ENCODE assay signal across 17 mouse cellular contexts in the genomic region with DNA sequence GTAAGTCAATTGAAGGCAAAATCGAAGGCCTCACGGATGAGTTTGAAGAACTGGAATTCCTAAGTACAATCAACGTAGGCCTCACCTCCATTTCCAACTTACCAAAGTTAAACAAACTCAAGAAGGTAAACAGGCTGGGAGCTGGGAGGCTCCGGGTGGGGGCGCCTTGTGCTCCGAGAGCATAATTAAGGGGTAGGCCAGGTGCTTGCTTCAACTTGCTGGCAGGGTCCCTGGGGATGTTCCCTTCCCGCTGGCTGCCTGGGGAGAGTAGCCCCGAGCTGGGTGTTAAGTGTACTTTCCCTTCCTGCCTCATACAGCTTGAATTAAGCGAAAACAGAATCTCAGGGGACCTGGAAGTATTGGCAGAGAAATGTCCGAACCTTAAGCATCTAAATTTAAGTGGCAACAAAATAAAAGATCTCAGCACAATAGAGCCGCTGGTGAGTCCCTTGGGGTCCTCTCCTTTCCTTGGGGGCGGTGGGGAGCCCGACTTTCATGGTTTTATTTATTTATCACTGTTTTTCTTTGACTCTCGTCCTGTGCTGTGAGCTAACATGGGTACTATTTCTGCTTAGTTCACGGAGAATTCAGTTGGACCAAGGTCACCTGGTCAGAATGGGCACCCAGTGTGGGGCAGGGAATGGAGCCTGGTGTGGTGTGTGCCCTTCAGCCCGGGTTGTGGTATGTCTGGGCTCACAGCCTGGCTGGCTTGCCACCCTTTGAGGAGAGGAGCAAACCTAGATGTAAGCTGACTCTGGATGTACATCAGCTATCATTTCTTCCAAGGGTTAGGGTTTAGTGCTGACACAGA. TPM values are rescaled to one million over a fixed set of nuclear protein-coding genes. Genes with fewer than 3 reads are reported as not detected.
DNase-seq lines count a peak whose midpoint lies in the region; ATAC-seq and TF ChIP-seq lines count a peak whose summit lies in the region.
"Had no signal": no experiment of that assay in that cellular context is flagged by ENCODE, and none has a peak within 500 bp of the region (broad histone marks: within the 10 kb centered on the region; RNA-seq: fewer than 3 reads in every experiment).

No protein-coding gene starts in this region.

- peaks cover 38% of the 10 kb centered on the region for H3K4me1 ChIP-seq in forebrain, embryonic 12.5 days
- peaks cover 69% of the 10 kb centered on the region for H3K4me1 ChIP-seq in forebrain, embryonic 10.5 days
- H3K4me1 ChIP-seq in kidney, embryonic 15.5 days: peaks cover 71% of the 10 kb centered on the region
- peaks cover 33 to 92% of the 10 kb centered on the region in 2 experiments for H3K4me1 ChIP-seq in CH12.LX (ENCODE audit: control insufficient read depth in 1 of 2, insufficient read depth in 2 of 2)
- H3K4me1 ChIP-seq in lung, embryonic 15.5 days: peaks cover 89% of the 10 kb centered on the region

- H3K4me3 ChIP-seq in forebrain, embryonic 12.5 days (replicated peaks): no peak overlapping the region
- no peak overlapping the region for H3K4me3 ChIP-seq in forebrain, embryonic 10.5 days
- no peak overlapping the region for H3K4me3 ChIP-seq in kidney, embryonic 15.5 days (replicated peaks)
- peak overlapping the region in 2 of 3 experiments; percentile 25 to 48 for H3K4me3 ChIP-seq in CH12.LX (replicated peaks in 1 of 3; ENCODE audit: low read depth in 2 of 3, low read length in 2 of 3, poor library complexity in 1 of 3)
- H3K4me3 ChIP-seq in lung, embryonic 15.5 days: no peak overlapping the region
- H3K4me3 ChIP-seq: embryonic facial prominence, embryonic 12.5 days; midbrain, embryonic 13.5 days; myocyte had no signal

- no peak overlapping the region for H3K9ac ChIP-seq in forebrain, embryonic 12.5 days
- no peak overlapping the region for H3K9ac ChIP-seq in kidney, embryonic 15.5 days
- H3K9ac ChIP-seq in CH12.LX (ENCODE audit: insufficient read depth, low read depth): peak overlapping the region; percentile 46
- no peak overlapping the region for H3K9ac ChIP-seq in lung, embryonic 15.5 days
- H3K9ac ChIP-seq: embryonic facial prominence, embryonic 12.5 days; midbrain, embryonic 13.5 days had no signal

- TF ChIP-seq POLR2A in CH12.LX (IDR thresholded peaks at IDR 0.05; ENCODE audit: low read depth, low read length): no peak; the same call in 1 of the 2 replicates

- ATAC-seq in forebrain, embryonic 12.5 days (ENCODE audit: low FRiP score): no peak
- ATAC-seq in kidney, embryonic 15.5 days (replicated peaks; ENCODE audit: low FRiP score): no peak
- no peak for ATAC-seq in lung, embryonic 15.5 days (ENCODE audit: borderline replicate concordance, extremely low read depth, low FRiP score, low TSS enrichment)
- ATAC-seq: inflammation-experienced regulatory T-cells, adult 6 months; midbrain, embryonic 13.5 days had no signal

- TF ChIP-seq RAD21 in CH12.LX (IDR thresholded peaks at IDR 0.05; ENCODE audit: low read depth, low read length): peak; percentile 0

- DNase-seq in forebrain, embryonic 10.5 days (ENCODE audit: extremely low spot score, low spot score): no peak
- DNase-seq in kidney, adult 8-10 months: no peak
- peak; percentile 78 for DNase-seq in CH12.LX (ENCODE audit: extremely low read depth)
- no peak for DNase-seq in embryo, embryonic 10.5 days (ENCODE audit: low spot score)
- DNase-seq in frontal cortex, postnatal 25 days (ENCODE audit: low spot score in 2 of 2): no peak
- DNase-seq: adrenal gland, postnatal 14 days; B cell, adult 2 months; kidney, postnatal 14 days; right cerebral cortex, adult 18-20 months; thymus, postnatal 36 days had no signal

- H3K27me3 ChIP-seq in forebrain, embryonic 12.5 days: no peaks in the 10 kb centered on the region
- H3K27me3 ChIP-seq in forebrain, embryonic 10.5 days (ENCODE audit: poor library complexity, severe bottlenecking): no peaks in the 10 kb centered on the region
- H3K27me3 ChIP-seq in kidney, embryonic 15.5 days: no peaks in the 10 kb centered on the region
- no peaks in the 10 kb centered on the region for H3K27me3 ChIP-seq in CH12.LX (replicated peaks)
- no peaks in the 10 kb centered on the region for H3K27me3 ChIP-seq in lung, embryonic 15.5 days
- H3K27me3 ChIP-seq: embryonic facial prominence, embryonic 12.5 days; midbrain, embryonic 13.5 days had no signal

- WGBS in forebrain, embryonic 12.5 days: 84% methylated on average over 16 of the region's 16 CpGs
- WGBS in forebrain, embryonic 10.5 days: 87% methylated on average over 16 of the region's 16 CpGs
- WGBS in kidney, embryonic 15.5 days: 73% methylated on average over 16 of the region's 16 CpGs
- WGBS in lung, embryonic 15.5 days: 58% methylated on average over 16 of the region's 16 CpGs

- no peak overlapping the region for H3K4me2 ChIP-seq in forebrain, embryonic 12.5 days
- H3K4me2 ChIP-seq in kidney, embryonic 15.5 days: no peak overlapping the region
- peak overlapping the region; percentile 57 for H3K4me2 ChIP-seq in CH12.LX (ENCODE audit: insufficient read depth, low read depth, poor library complexity, severe bottlenecking)
- H3K4me2 ChIP-seq in lung, embryonic 15.5 days: no peak overlapping the region
- H3K4me2 ChIP-seq: embryonic facial prominence, embryonic 12.5 days; midbrain, embryonic 13.5 days had no signal

- in situ Hi-C loops in CH12.LX (cut with MboI; ENCODE audit: low pct_ligation_motif_present, low pct_unique_long_range_greater_than_20kb, low sequenced_read_pairs): no loop called here

- dilution Hi-C loops in CH12.LX (cut with MboI; ENCODE audit: extremely low pct_ligation_motif_present, extremely low pct_unique_long_range_greater_than_20kb, low sequenced_read_pairs): no loop called here

- peak; percentile 85 for TF ChIP-seq EP300 in CH12.LX (IDR thresholded peaks at IDR 0.05; ENCODE audit: low read length)

- TF ChIP-seq CTCF in CH12.LX (conservative IDR thresholded peaks at IDR 0.05 in 1 of 2, IDR thresholded peaks at IDR 0.05 in 1 of 2; ENCODE audit: low read depth in 2 of 2, low read length in 2 of 2): peak in 1 of 2 experiments; percentile 47; a peak in 2 of 4 replicates

- no peaks in the 10 kb centered on the region for H3K9me3 ChIP-seq in forebrain, embryonic 12.5 days
- H3K9me3 ChIP-seq in forebrain, embryonic 10.5 days: no peaks in the 10 kb centered on the region
- no peaks in the 10 kb centered on the region for H3K9me3 ChIP-seq in kidney, embryonic 15.5 days (replicated peaks)
- no peaks in the 10 kb centered on the region for H3K9me3 ChIP-seq in CH12.LX (replicated peaks; ENCODE audit: low read length)
- no peaks in the 10 kb centered on the region for H3K9me3 ChIP-seq in lung, embryonic 15.5 days
- H3K9me3 ChIP-seq: embryonic facial prominence, embryonic 12.5 days; midbrain, embryonic 13.5 days had no signal

- peaks cover 60% of the 10 kb centered on the region for H3K36me3 ChIP-seq in forebrain, embryonic 12.5 days (replicated peaks)
- peaks cover 92% of the 10 kb centered on the region for H3K36me3 ChIP-seq in forebrain, embryonic 10.5 days (replicated peaks)
- peaks cover 55% of the 10 kb centered on the region for H3K36me3 ChIP-seq in kidney, embryonic 15.5 days
- H3K36me3 ChIP-seq in CH12.LX (replicated peaks in 1 of 2; ENCODE audit: control insufficient read depth in 1 of 2, insufficient read depth in 1 of 2, low read length in 1 of 2): peaks cover 37 to 66% of the 10 kb centered on the region in 2 experiments
- H3K36me3 ChIP-seq in lung, embryonic 15.5 days: peaks cover 41% of the 10 kb centered on the region

- H3K27ac ChIP-seq in forebrain, embryonic 12.5 days: 0 out of 2 replicates have a peak overlapping the region, but pooled peaks have one; percentile 5
- no peak overlapping the region for H3K27ac ChIP-seq in forebrain, embryonic 10.5 days
- H3K27ac ChIP-seq in kidney, embryonic 15.5 days: 0 out of 2 replicates have a peak overlapping the region, but pooled peaks have one; percentile 27
- H3K27ac ChIP-seq in CH12.LX (ENCODE audit: insufficient read depth, low read depth): peak overlapping the region; percentile 100
- H3K27ac ChIP-seq in lung, embryonic 15.5 days: peak overlapping the region; percentile 14; the same call in 1 of the 2 replicates
- H3K27ac ChIP-seq: embryonic facial prominence, embryonic 12.5 days; midbrain, embryonic 13.5 days had no signal

- H3K79me2 ChIP-seq in CH12.LX (replicated peaks; ENCODE audit: control insufficient read depth, extremely low read depth, insufficient read depth, poor library complexity, severe bottlenecking): peaks cover 81% of the 10 kb centered on the region

TF ChIP-seq in CH12.LX, 34 proteins besides CTCF, POLR2A, EP300 and RAD21 (continues in another document):
- TF ChIP-seq CHD2 (IDR thresholded peaks at IDR 0.05; ENCODE audit: low read length) (peak; percentile 67), ZMIZ1 (IDR thresholded peaks at IDR 0.05; ENCODE audit: low read depth, low read length) (no peak), MXI1 (IDR thresholded peaks at IDR 0.05; ENCODE audit: low read depth, low read length) (peak; percentile 55; the same call in 1 of the 2 replicates), USF2 (conservative IDR thresholded peaks at IDR 0.05; ENCODE audit: low read depth, low read length) (no peak), JUND (conservative IDR thresholded peaks at IDR 0.05; ENCODE audit: low read depth, low read length) (no peak), ZKSCAN1 (IDR thresholded peaks at IDR 0.05; ENCODE audit: borderline replicate concordance, low read depth, low read length) (no peak), TCF12 (IDR thresholded peaks at IDR 0.05; ENCODE audit: low read depth, low read length) (peak; percentile 88), TBP (conservative IDR thresholded peaks at IDR 0.05; ENCODE audit: low read depth, low read length) (no peak), BHLHE40 (IDR thresholded peaks at IDR 0.05; ENCODE audit: low read depth, low read length) (peak; percentile 69; the same call in 1 of the 2 replicates), E2F4 (IDR thresholded peaks at IDR 0.05; ENCODE audit: insufficient replicate concordance, low read depth, low read length) (no peak), CHD1 (IDR thresholded peaks at IDR 0.05; ENCODE audit: low read depth, low read length) (peak; percentile 92), UBTF (IDR thresholded peaks at IDR 0.05; ENCODE audit: low read depth, low read length) (peak; percentile 26; the same call in 1 of the 2 replicates), SIN3A (IDR thresholded peaks at IDR 0.05; ENCODE audit: low read length) (peak; percentile 52; the same call in 1 of the 2 replicates), NRF1 (IDR thresholded peaks at IDR 0.05; ENCODE audit: low read depth, low read length) (no peak), JUN (IDR thresholded peaks at IDR 0.05; ENCODE audit: insufficient read depth, low read depth, low read length) (no peak)

RNA-seq across cellular contexts. Expression of gene Anp32a, which starts 30.9 kb away (rescaled TPM):
- 203 and 223 TPM in 2 replicates for polyA plus RNA-seq in forebrain, embryonic 12.5 days (2016; fragmentation: Nextera tagmentation; extraction: Ambion mirVana)
- 224 and 281 TPM in 2 replicates for polyA plus RNA-seq in forebrain, embryonic 10.5 days (2016; fragmentation: Nextera tagmentation; extraction: Ambion mirVana)
- 217 and 225 TPM in 2 replicates for polyA plus RNA-seq in kidney, embryonic 15.5 days (2015; fragmentation: Nextera tagmentation; extraction: Ambion mirVana)
- 585 and 608 TPM in 2 replicates for total RNA-seq in CH12.LX (2012; rRNA removed)
- total RNA-seq in CH12.LX (2014; rRNA removed): 809 and 869 TPM in 2 replicates
- 1,207 and 1,391 TPM in 2 replicates for polyA plus RNA-seq in CH12.LX (2012; ENCODE audit: insufficient read length, low read depth)
- polyA plus RNA-seq in lung, embryonic 15.5 days (2015; fragmentation: Nextera tagmentation; extraction: Ambion mirVana): 182 and 184 TPM in 2 replicates

Comparison
In these comparisons a context has a peak if more than half of its experiments do, and no peak if none do; other contexts are left out.
1. H3K4me3 ChIP-seq: peak in CH12.LX (2 of 3); none in forebrain, embryonic 12.5 days (single experiment), forebrain, embryonic 10.5 days (single experiment), kidney, embryonic 15.5 days (single experiment) and lung, embryonic 15.5 days (single experiment).